Comparison of ENCODE assay signal across 8 mouse cellular contexts in genomic region chr3:36862721-36863275, GRCm38 (mm10). TPM values are rescaled to one million over a fixed set of nuclear protein-coding genes. Genes with fewer than 3 reads are reported as not detected.
A peak's percentile ranks its signal among the peaks of the same experiment; 100 is the strongest.
DNase-seq lines count a peak whose midpoint lies in the region; ATAC-seq and TF ChIP-seq lines count a peak whose summit lies in the region.

4932438A13Rik (plus strand) TSS chr3:36863104.

- no peaks in the 10 kb centered on the region for H3K9me3 ChIP-seq in kidney, embryonic 14.5 days (ENCODE audit: control insufficient read depth, low read length)
- H3K9me3 ChIP-seq in limb, embryonic 15.5 days: no peaks in the 10 kb centered on the region

- H3K4me1 ChIP-seq in bone marrow macrophage, adult 2 months (ENCODE audit: control insufficient read depth, insufficient read depth, low read length): peaks cover 13% of the 10 kb centered on the region
- H3K4me1 ChIP-seq in embryonic fibroblast, embryonic 13.5 days (ENCODE audit: control insufficient read depth, insufficient read depth, low read length): no peaks in the 10 kb centered on the region
- H3K4me1 ChIP-seq in kidney, embryonic 14.5 days (ENCODE audit: control insufficient read depth, insufficient read depth, low read length): peaks cover 5% of the 10 kb centered on the region; the same call in 1 of the 2 replicates
- H3K4me1 ChIP-seq in limb, embryonic 15.5 days: peaks cover 4% of the 10 kb centered on the region

- H3K27me3 ChIP-seq in kidney, embryonic 14.5 days (ENCODE audit: control insufficient read depth, insufficient read depth, low read length): no peaks in the 10 kb centered on the region
- no peaks in the 10 kb centered on the region for H3K27me3 ChIP-seq in limb, embryonic 15.5 days

- TF ChIP-seq CTCF in bone marrow macrophage, adult 2 months (IDR thresholded peaks at IDR 0.05; ENCODE audit: low read depth, low read length): no peak
- no peak for TF ChIP-seq CTCF in embryonic fibroblast, embryonic 13.5 days (IDR thresholded peaks at IDR 0.05; ENCODE audit: borderline replicate concordance, insufficient read depth, low read length)

- H3K27ac ChIP-seq in bone marrow macrophage, adult 2 months (ENCODE audit: insufficient read depth, low read depth, low read length): peak within 1 kb of the TSS; percentile 77
- H3K27ac ChIP-seq in embryonic fibroblast, embryonic 13.5 days (ENCODE audit: insufficient read depth, low read length): no peak within 1 kb of the TSS
- H3K27ac ChIP-seq in kidney, embryonic 14.5 days (ENCODE audit: low read depth, low read length): no peak within 1 kb of the TSS
- H3K27ac ChIP-seq in limb, embryonic 15.5 days: peak within 1 kb of the TSS; percentile 81

- WGBS in kidney, embryonic 14.5 days: 2% methylated on average over 37 of the region's 38 CpGs
- 1% methylated on average over 38 of the region's 38 CpGs for WGBS in limb, embryonic 15.5 days

- DNase-seq in A20 (ENCODE audit: low read depth, low spot score): peak; percentile 95
- DNase-seq in heart, adult 9 months (ENCODE audit: low spot score in 2 of 2): peak; percentile 91 to 97
- DNase-seq in monocyte, adult 2 months (ENCODE audit: low read depth in 1 of 2, low spot score in 2 of 2): peak; percentile 89 to 98
- DNase-seq in spleen, postnatal 36 days (ENCODE audit: low spot score in 2 of 2): peak; percentile 96

- H3K4me3 ChIP-seq in bone marrow macrophage, adult 2 months (ENCODE audit: insufficient read depth, low read length): peak within 1 kb of the TSS; percentile 76
- peak within 1 kb of the TSS; percentile 79 for H3K4me3 ChIP-seq in embryonic fibroblast, embryonic 13.5 days (ENCODE audit: insufficient read depth, low read length)
- H3K4me3 ChIP-seq in kidney, embryonic 14.5 days (ENCODE audit: low read length): peak within 1 kb of the TSS; percentile 86
- H3K4me3 ChIP-seq in limb, embryonic 15.5 days: peak within 1 kb of the TSS; percentile 72

- ATAC-seq in kidney, embryonic 14.5 days (ENCODE audit: low FRiP score, low TSS enrichment): peak; percentile 99
- ATAC-seq in limb, embryonic 15.5 days (ENCODE audit: insufficient number of reproducible peaks, low FRiP score, low TSS enrichment, low read depth): peak; percentile 94

- peaks cover 5% of the 10 kb centered on the region; the same call in 1 of the 2 replicates for H3K36me3 ChIP-seq in kidney, embryonic 14.5 days (ENCODE audit: control insufficient read depth, insufficient read depth, low read length)
- peaks cover 21% of the 10 kb centered on the region for H3K36me3 ChIP-seq in limb, embryonic 15.5 days

- TF ChIP-seq POLR2A in bone marrow macrophage, adult 2 months (IDR thresholded peaks at IDR 0.05; ENCODE audit: borderline replicate concordance, low read depth, low read length): no peak
- TF ChIP-seq POLR2A in embryonic fibroblast, embryonic 13.5 days (IDR thresholded peaks at IDR 0.05; ENCODE audit: low read depth, low read length): peak; percentile 98

- H3K9ac ChIP-seq in kidney, embryonic 14.5 days (ENCODE audit: low read depth, low read length): peak within 1 kb of the TSS; percentile 80
- peak within 1 kb of the TSS; percentile 72 for H3K9ac ChIP-seq in limb, embryonic 15.5 days

- H3K4me2 ChIP-seq in kidney, embryonic 14.5 days (replicated peaks; ENCODE audit: low read depth, low read length): peak within 1 kb of the TSS; percentile 74
- peak within 1 kb of the TSS; percentile 55 for H3K4me2 ChIP-seq in limb, embryonic 15.5 days

RNA-seq across cellular contexts. Expression of gene 4932438A13Rik, which starts in this region (rescaled TPM):
- 32.8 and 37.9 TPM in 2 replicates for polyA plus RNA-seq in bone marrow macrophage, adult 2 months (2012; ENCODE audit: insufficient read depth, insufficient read length, missing spikeins)
- polyA plus RNA-seq in embryonic fibroblast, embryonic 13.5 days (2011; ENCODE audit: insufficient read length, low read depth, missing spikeins): 34.1 and 43.9 TPM in 2 replicates
- polyA plus RNA-seq in kidney, embryonic 14.5 days (2014; fragmentation: Nextera tagmentation; extraction: Ambion mirVana): 34.8 and 55.3 TPM in 2 replicates
- 48.7 and 52.1 TPM in 2 replicates for polyA plus RNA-seq in limb, embryonic 15.5 days (2015; fragmentation: Nextera tagmentation; extraction: Ambion mirVana)

Comparison
In these comparisons a context has a peak if more than half of its experiments do, and no peak if none do; other contexts are left out.
1. H3K27ac ChIP-seq: peak in bone marrow macrophage, adult 2 months (single experiment) and limb, embryonic 15.5 days (single experiment); none in embryonic fibroblast, embryonic 13.5 days (single experiment) and kidney, embryonic 14.5 days (single experiment).
2. Peak in every context shown above with its lines, with median percentiles within 50 percentile points of each other: DNase-seq and H3K4me3 ChIP-seq.